Mouse (Mus musculus) bone marrow, adult 2 months (tissue): Measurements from ENCODE around the gene Carmil3. TPM values are rescaled to one million over a fixed set of nuclear protein-coding genes. Genes with fewer than 3 reads are reported as not detected.

Experiments used
- H3K27ac ChIP-seq: fragments of 200-500 bp; 2 replicates; pipeline ENCODE4 v1.5.1; 2012; ENCODE audit warnings: low read depth, mild to moderate bottlenecking, control low read depth, inconsistent platforms, low read length; ENCODE audit not compliant: control insufficient read depth, poor library complexity, insufficient read depth
- H3K4me1 ChIP-seq: fragments of 200-500 bp; 2 replicates; pipeline ENCODE4 v1.6.1; 2011; ENCODE audit warnings: low read length; ENCODE audit not compliant: control insufficient read depth, insufficient read depth
- H3K4me3 ChIP-seq: fragments of 200-500 bp; replicated peaks from 2 replicates; pipeline ENCODE3; 2011; ENCODE audit warnings: mild to moderate bottlenecking, low read depth, low read length, control low read depth; ENCODE audit not compliant: control insufficient read depth
- CTCF ChIP-seq: fragments of 200-500 bp; IDR thresholded peaks from 2 replicates; pipeline ENCODE4 v1.5.1; 2011; ENCODE audit warnings: low read length, control low read depth; ENCODE audit not compliant: control insufficient read depth, insufficient read depth
- POLR2A ChIP-seq: fragments of 200-500 bp; IDR thresholded peaks from 2 replicates; pipeline ENCODE4 v1.6.1; 2011; ENCODE audit warnings: low read depth, mild to moderate bottlenecking, control low read depth, low read length, borderline replicate concordance; ENCODE audit not compliant: control insufficient read depth
- WGBS: fragments of 180-500 bp; shearing (Covaris S2); methylation state at CpG from one replicate; pipeline ENCODE4 v1.1.7; 2018; 5-methylcytosine and 5-hydroxymethylcytosine counted together
- polyA plus RNA-seq: library from polyadenylated mRNA; stranded (reverse); fragments of >200 nt; gene quantifications from 2 replicates; pipeline ENCODE4 v1.2.4, GENCODE M21; 2011; ENCODE audit warnings: low replicate concordance; ENCODE audit not compliant: missing spikeins, insufficient read depth, insufficient read length

The Carmil3 gene
- 0.79 and 3.5 TPM in 2 replicates for polyA plus RNA-seq

DNA sequence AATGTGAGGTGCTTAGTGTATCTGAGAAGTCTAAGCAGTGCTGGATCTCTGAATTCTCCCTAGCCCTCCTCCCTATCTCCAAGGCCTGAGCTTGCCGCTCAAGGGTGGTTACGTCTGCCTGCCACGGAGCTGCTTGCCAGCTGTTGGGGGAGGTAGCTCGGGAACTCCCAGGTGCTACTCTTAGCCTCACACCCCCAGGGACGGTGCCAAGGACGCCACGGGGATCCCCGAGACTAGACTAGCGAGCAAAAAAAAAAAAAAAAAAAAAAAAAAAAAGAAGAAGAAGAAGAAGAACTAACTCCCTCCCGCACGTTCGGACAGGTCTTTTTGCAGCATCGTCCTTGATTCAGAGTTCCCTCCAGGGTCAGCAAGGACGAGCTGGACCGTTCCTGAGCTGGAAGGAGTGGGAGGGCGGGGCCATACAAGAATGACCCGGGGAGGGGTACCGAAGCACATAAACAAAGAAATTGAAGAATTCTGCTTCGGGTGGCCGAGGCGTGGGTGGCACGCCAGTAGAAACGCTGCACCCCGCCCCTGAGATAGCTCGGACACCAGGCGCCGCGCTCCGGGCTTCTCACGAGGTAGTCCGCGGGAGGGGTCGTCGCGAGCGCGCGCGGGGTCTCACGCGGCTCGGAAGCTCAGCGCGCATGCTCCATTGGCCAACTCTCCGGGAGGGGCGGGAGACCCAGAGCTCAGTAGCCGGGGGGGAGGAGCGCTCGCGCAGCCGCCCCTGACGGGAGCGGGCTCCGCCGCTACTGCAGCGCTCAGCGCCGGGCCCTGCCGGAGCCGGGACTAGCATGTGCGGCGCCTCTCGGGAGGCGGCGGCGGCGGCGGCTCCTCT, at the start of gene Carmil3:
Gene Carmil3, plus strand, starts transcription at position 291 of the 841 bp plus-strand sequence.
- 2% methylated on average over 68 of the region's 68 CpGs for WGBS
- Histone ChIP-seq H3K4me3 (peak within 1 kb of the TSS; percentile 45), H3K4me1 (no peaks in the 10 kb centered on the region; the same call in 1 of the 2 replicates), H3K27ac (no peak within 1 kb of the TSS)
- TF ChIP-seq POLR2A, result no peak
- no peak for TF ChIP-seq CTCF

DNA sequence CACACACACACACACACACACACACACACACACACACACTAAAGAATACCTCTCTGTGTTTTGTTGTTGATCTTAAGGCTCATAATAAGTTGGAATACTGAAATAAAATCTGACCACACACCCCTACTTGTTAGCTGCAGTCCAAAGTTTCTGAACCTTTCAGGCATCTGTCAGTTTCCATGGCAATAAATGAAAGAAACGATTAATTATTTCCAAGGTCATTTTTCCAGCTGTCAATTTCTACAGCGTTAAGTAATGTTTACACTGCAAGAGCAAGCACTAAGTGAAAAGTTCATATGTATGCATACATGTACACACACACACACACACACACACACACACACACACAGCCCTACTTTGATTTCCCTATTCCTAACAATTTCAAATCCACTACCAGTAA, 32.8 kb upstream of the Carmil3 start:
- no peaks in the 10 kb centered on the region for H3K4me1 ChIP-seq
- no peak for TF ChIP-seq POLR2A
- no peak for TF ChIP-seq CTCF
- 79% methylated on average over 2 of the region's 2 CpGs for WGBS
- no peak overlapping the region for H3K4me3 ChIP-seq
- H3K27ac ChIP-seq, result no peak overlapping the region

DNA sequence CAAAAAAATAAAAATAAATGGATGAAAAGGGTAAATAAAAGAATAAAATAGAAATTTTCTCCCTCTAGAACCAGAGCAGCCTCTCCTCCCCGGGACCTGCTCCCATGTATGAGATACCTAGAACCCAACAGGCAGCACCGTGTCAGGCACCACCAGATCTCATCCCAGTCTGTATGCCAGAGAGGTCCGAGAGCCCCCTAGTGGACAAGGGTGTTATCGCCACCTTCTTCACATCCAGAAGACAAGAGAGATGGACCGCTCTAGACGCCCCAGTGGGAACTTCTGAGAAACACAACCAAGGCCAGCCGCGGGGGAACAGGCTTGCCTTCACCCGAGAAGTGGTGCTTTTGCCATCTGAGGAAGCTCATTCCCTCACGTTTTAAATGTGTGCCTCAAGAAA, 32.2 kb upstream of the Carmil3 start:
- H3K4me1 ChIP-seq, result no peaks in the 10 kb centered on the region
- no peak overlapping the region for H3K27ac ChIP-seq
- TF ChIP-seq CTCF (peak; percentile 78), POLR2A (no peak)
- WGBS, result 4% methylated on average over 10 of the region's 10 CpGs
- no peak overlapping the region for H3K4me3 ChIP-seq

DNA sequence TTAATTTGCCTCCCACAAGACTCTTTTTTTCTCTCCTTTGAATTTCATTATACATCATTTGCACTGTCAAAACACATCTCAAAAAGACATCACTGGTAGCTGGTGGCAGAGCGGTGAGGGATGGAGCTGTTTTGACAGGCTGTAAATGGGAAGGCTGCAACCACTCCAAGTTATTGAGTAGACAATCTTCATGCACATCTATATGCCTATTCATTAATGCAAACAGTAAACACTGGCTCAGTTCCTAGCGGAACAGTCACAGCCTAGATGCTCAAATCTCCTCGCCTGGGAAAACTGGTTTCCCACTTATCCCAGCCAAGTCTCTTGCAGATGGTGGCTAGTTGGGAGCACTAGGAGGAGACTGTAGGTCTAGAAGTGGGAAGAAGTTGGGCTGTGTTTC, 31.7 kb upstream of the Carmil3 start:
- H3K4me1 ChIP-seq, result no peaks in the 10 kb centered on the region
- WGBS, result 86% methylated on average over 3 of the region's 3 CpGs
- TF ChIP-seq POLR2A (no peak), CTCF (no peak)
- no peak overlapping the region for H3K27ac ChIP-seq
- no peak overlapping the region for H3K4me3 ChIP-seq

DNA sequence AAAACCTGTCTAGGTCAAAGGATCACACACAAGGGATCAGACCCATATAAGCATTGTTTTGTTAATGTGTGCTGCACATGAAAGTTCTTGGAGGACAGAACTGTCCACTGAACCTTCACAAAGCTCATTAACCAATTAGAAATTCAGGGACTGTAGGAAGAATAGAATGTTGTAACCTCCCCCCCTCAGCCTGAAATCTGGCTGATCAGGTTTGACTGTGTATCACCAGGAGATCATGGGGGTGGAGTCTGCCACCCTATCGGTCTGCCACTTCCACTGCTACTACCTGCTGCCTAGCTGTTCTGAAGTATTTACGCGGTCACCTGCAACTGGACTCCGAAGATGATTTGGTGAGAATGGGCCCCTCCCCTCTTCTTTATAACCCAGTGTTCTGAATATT, 30.7 kb upstream of the Carmil3 start:
- Histone ChIP-seq H3K4me3 (no peak overlapping the region), H3K4me1 (no peaks in the 10 kb centered on the region), H3K27ac (no peak overlapping the region)
- 83% methylated on average over 4 of the region's 4 CpGs for WGBS
- TF ChIP-seq POLR2A (no peak), CTCF (no peak)

DNA sequence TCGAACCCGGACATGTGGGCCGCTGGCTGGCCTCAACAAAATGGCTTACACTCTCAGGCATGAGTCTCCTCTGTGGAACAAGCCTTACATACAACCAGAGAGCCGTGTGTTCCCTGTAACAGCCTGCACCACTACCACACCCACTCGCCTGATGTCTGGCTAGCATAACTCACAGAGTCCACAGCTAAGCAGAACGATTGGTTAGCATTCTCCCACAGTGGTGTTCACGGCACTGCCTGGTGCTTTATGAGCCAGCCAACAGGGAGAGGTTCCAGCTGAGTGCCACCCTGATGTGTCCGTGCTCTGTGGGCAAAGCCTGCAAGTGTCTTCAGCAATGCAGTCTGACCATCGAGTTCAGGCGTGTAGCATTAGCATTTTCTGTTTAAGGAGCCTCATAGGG, 30.2 kb upstream of the Carmil3 start:
- TF ChIP-seq CTCF, result no peak
- no peak for TF ChIP-seq POLR2A
- WGBS, result 72% methylated on average over 10 of the region's 10 CpGs
- Histone ChIP-seq H3K4me1 (no peaks in the 10 kb centered on the region), H3K27ac (no peak overlapping the region), H3K4me3 (no peak overlapping the region)

DNA sequence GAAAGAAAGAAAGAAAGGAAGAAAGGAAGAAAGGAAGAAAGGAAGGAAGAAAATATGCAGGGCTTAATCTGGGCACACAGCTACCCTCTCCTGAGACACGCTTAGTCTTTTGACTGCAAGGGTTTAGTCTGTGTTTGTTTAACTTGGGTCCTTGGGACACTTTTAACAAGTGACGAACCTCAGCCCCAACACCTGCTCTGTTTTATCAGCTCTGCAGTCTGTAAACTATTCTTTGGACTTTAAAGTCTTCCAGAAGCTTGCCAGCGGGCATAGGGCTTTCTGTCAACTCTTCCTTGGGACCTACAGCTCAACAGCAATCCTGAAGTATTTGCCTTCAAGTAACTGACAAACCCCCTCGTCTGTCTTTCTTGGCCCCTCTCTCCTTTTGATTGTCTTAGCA, 28.7 kb upstream of the Carmil3 start:
- Histone ChIP-seq H3K4me3 (no peak overlapping the region), H3K4me1 (no peaks in the 10 kb centered on the region), H3K27ac (no peak overlapping the region)
- TF ChIP-seq CTCF (no peak), POLR2A (no peak)
- 75% methylated on average over 4 of the region's 4 CpGs for WGBS

DNA sequence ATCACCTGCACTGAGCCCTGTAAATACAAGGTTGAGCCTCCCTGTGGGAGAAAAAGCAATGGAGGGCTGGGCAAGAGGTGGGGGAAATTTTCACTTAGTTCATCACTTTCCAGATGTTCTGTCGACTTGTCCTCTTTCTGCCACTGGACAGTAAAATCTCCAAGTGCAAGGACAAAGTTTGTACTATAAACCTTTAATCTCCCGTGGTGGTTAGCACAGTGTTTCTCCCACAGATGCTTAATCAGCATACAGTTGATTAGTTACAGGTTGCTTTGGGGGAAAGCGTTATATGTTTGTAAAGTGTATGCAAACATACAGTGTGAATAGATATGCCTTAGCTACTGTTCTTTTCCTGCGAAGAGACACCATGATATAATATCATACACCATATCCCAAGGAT, 24.0 kb upstream of the Carmil3 start:
- Histone ChIP-seq H3K27ac (no peak overlapping the region), H3K4me1 (no peaks in the 10 kb centered on the region), H3K4me3 (no peak overlapping the region)
- WGBS, result 68% methylated on average over 4 of the region's 4 CpGs
- no peak for TF ChIP-seq POLR2A
- no peak for TF ChIP-seq CTCF
